Mouse (Mus musculus): ENCODE results near the gene Msantd1. TPM values are rescaled to one million over a fixed set of nuclear protein-coding genes. Genes with fewer than 3 reads are reported as not detected.

Gene Msantd1
- total and polyA plus RNA-seq, 2 experiments from 2014 or later: 5.9 to 10.0 TPM

GRCm38 (mm10) chr5:34949769-34950211 lies 42.0 kb downstream of the Msantd1 start:
- H3K4me1 ChIP-seq (ENCODE audit: insufficient read depth, low read length): peaks cover 30% of the 10 kb centered on the region
- ATAC-seq (peak; percentile 28), DNase-seq (ENCODE audit: low spot score) (no peak)
- H3K27me3 ChIP-seq (ENCODE audit: insufficient read depth, low read length): no peaks in the 10 kb centered on the region
- H3K36me3 ChIP-seq (ENCODE audit: insufficient read depth, low read length): no peaks in the 10 kb centered on the region
- H3K4me3 ChIP-seq (ENCODE audit: low read length): peak overlapping the region; percentile 85
- H3K4me2 ChIP-seq (ENCODE audit: low read depth, low read length): peak overlapping the region; percentile 75
- no peak for TF ChIP-seq CTCF (IDR thresholded peaks at IDR 0.05; ENCODE audit: low read depth)
- peak overlapping the region; percentile 94 for H3K9ac ChIP-seq (replicated peaks; ENCODE audit: low read length)
- H3K27ac ChIP-seq: peak overlapping the region; percentile 88
- H3K9me3 ChIP-seq (ENCODE audit: low read length): no peaks in the 10 kb centered on the region
- WGBS: under 1% methylated on average over 12 of the region's 12 CpGs

- WGBS: 37% methylated on average over 6 of the region's 6 CpGs
- Histone ChIP-seq H3K27ac (peak overlapping the region; percentile 88), H3K4me2 (ENCODE audit: low read depth, low read length) (peak overlapping the region; percentile 75), H3K4me1 (ENCODE audit: insufficient read depth, low read length) (peaks cover 34% of the 10 kb centered on the region), H3K9ac (replicated peaks; ENCODE audit: low read length) (peak overlapping the region; percentile 94; the same call in 1 of the 2 replicates), H3K9me3 (ENCODE audit: low read length) (no peaks in the 10 kb centered on the region), H3K36me3 (ENCODE audit: insufficient read depth, low read length) (no peaks in the 10 kb centered on the region), H3K27me3 (ENCODE audit: insufficient read depth, low read length) (no peaks in the 10 kb centered on the region), H3K4me3 (ENCODE audit: low read length) (peak overlapping the region; percentile 85; the same call in 1 of the 2 replicates)
- DNase-seq (ENCODE audit: low spot score): no peak
- ATAC-seq: peak; percentile 48
- TF ChIP-seq CTCF (IDR thresholded peaks at IDR 0.05; ENCODE audit: low read depth): no peak
These were observed 42.8 kb downstream of the Msantd1 start for GRCm38 (mm10) chr5:34950486-34951160.

DNA sequence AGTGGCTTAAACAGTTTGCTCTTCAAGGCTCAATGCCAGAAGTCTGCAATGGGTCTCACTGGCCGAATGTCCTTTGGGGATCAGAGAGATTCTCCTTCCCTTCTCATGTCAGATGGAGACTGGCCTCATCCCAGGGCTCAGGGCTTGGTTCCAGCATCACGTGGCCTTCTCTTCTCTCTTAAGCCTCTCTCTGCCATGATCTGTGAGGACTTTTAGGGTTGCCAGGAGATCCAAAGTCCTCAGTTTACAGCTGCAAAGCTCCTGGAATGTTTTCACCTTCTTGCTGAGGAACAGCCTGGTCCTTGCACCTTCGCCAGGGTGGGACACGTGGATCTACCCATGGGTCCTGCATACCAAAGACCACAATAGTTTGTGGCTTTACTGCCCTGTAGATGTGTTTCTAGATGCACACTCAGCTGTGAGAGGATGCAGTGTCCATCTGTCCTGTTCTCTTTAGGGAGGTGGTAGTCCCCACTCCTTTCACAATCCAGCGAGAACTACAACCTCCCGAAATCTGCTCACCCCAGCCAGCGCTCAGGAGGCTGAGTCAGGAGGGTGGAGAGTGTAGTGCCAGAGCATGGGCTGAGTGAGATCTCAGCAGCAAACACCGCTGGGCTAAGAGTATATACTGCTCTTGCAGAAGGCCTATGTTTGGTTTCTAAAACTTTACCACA lies 43.5 kb downstream of the Msantd1 start:
- H3K4me3 ChIP-seq (ENCODE audit: low read length): 0 out of 2 replicates have a peak overlapping the region, but pooled peaks have one; percentile 85
- TF ChIP-seq CTCF (IDR thresholded peaks at IDR 0.05; ENCODE audit: low read depth): no peak
- 66% methylated on average over 8 of the region's 8 CpGs for WGBS
- peak; percentile 56 for ATAC-seq
- peak; percentile 87 for DNase-seq (ENCODE audit: low spot score)
- H3K9me3 ChIP-seq (ENCODE audit: low read length): no peaks in the 10 kb centered on the region
- H3K4me1 ChIP-seq (ENCODE audit: insufficient read depth, low read length): peaks cover 35% of the 10 kb centered on the region
- H3K27ac ChIP-seq: peak overlapping the region; percentile 88; the same call in 1 of the 2 replicates
- H3K9ac ChIP-seq (replicated peaks; ENCODE audit: low read length): peak overlapping the region; percentile 37; the same call in 1 of the 2 replicates
- peak overlapping the region; percentile 75 for H3K4me2 ChIP-seq (ENCODE audit: low read depth, low read length)
- no peaks in the 10 kb centered on the region for H3K27me3 ChIP-seq (ENCODE audit: insufficient read depth, low read length)
- no peaks in the 10 kb centered on the region for H3K36me3 ChIP-seq (ENCODE audit: insufficient read depth, low read length)

DNA sequence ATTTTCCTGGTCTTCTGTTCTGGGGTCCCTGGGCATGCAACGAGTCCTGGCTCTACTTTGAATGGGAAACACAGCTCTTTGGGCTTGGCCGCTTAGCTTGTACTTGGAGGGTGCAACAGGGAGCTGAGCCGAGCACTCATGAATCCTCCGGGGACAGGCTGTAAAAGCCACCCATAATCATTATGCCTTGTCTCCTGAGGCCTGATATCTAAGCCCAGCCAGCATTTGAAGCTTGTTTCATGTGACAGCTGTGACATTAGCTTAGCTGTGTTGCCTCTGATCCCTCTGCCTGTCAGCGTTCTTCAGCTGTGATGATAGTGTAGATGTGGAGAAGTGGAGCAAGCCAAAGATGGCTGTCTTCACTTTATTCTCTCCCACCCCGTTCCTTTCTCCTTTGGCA lies 46.7 kb downstream of the Msantd1 start:
- peaks cover 53% of the 10 kb centered on the region for H3K4me1 ChIP-seq (ENCODE audit: insufficient read depth, low read length)
- H3K27me3 ChIP-seq (ENCODE audit: insufficient read depth, low read length): no peaks in the 10 kb centered on the region
- no peak overlapping the region for H3K4me3 ChIP-seq (ENCODE audit: low read length)
- no peak for TF ChIP-seq CTCF (IDR thresholded peaks at IDR 0.05; ENCODE audit: low read depth)
- H3K4me2 ChIP-seq (ENCODE audit: low read depth, low read length): no peak overlapping the region
- peak; percentile 34 for DNase-seq (ENCODE audit: low spot score)
- H3K27ac ChIP-seq: peak overlapping the region; percentile 41
- 37% methylated on average over 6 of the region's 6 CpGs for WGBS
- no peaks in the 10 kb centered on the region for H3K36me3 ChIP-seq (ENCODE audit: insufficient read depth, low read length)
- H3K9me3 ChIP-seq (ENCODE audit: low read length): no peaks in the 10 kb centered on the region
- ATAC-seq: no peak
- no peak overlapping the region for H3K9ac ChIP-seq (replicated peaks; ENCODE audit: low read length)

DNA sequence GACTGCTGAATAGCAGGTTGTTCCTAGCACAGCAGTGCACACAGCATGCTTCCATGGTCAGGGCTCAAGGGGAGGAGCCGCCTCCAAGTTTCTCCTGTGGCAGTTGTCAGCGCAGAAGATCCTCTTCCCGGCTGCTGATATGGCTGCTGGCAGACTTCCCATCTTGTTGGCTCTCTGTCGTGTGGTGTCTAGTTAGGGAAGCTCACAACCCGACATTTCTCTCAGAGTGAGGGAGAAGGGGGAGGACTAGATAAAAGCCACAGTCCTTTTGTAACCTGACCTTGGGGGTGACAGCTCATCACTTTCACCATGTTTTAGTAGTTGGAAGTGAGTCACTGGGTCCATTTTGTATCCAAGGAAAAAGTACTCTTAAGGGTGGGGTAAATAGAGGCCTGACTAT lies 47.8 kb downstream of the Msantd1 start:
- WGBS: 33% methylated on average over 5 of the region's 5 CpGs
- Histone ChIP-seq H3K9me3 (ENCODE audit: low read length) (no peaks in the 10 kb centered on the region), H3K4me1 (ENCODE audit: insufficient read depth, low read length) (peaks cover 45% of the 10 kb centered on the region), H3K27ac (no peak overlapping the region), H3K27me3 (ENCODE audit: insufficient read depth, low read length) (no peaks in the 10 kb centered on the region), H3K4me2 (ENCODE audit: low read depth, low read length) (no peak overlapping the region), H3K4me3 (ENCODE audit: low read length) (no peak overlapping the region), H3K9ac (replicated peaks; ENCODE audit: low read length) (no peak overlapping the region), H3K36me3 (ENCODE audit: insufficient read depth, low read length) (no peaks in the 10 kb centered on the region)
- no peak for ATAC-seq
- DNase-seq (ENCODE audit: low spot score): peak; percentile 60
- no peak for TF ChIP-seq CTCF (IDR thresholded peaks at IDR 0.05; ENCODE audit: low read depth)

GRCm38 (mm10) chr5:34956151-34956550 lies 48.3 kb downstream of the Msantd1 start:
- Histone ChIP-seq H3K9ac (replicated peaks; ENCODE audit: low read length) (no peak overlapping the region), H3K4me1 (ENCODE audit: insufficient read depth, low read length) (peaks cover 40% of the 10 kb centered on the region), H3K4me2 (ENCODE audit: low read depth, low read length) (no peak overlapping the region), H3K36me3 (ENCODE audit: insufficient read depth, low read length) (no peaks in the 10 kb centered on the region), H3K27me3 (ENCODE audit: insufficient read depth, low read length) (no peaks in the 10 kb centered on the region), H3K27ac (no peak overlapping the region), H3K4me3 (ENCODE audit: low read length) (no peak overlapping the region), H3K9me3 (ENCODE audit: low read length) (no peaks in the 10 kb centered on the region)
- no peak for TF ChIP-seq CTCF (IDR thresholded peaks at IDR 0.05; ENCODE audit: low read depth)
- ATAC-seq: no peak
- DNase-seq (ENCODE audit: low spot score): no peak
- 77% methylated on average over 7 of the region's 7 CpGs for WGBS
